Mouse (Mus musculus) liver, postnatal 0 days (tissue): Measurements from ENCODE around the gene Gm10053. TPM values are rescaled to one million over a fixed set of nuclear protein-coding genes. Genes with fewer than 3 reads are reported as not detected.

ENCODE experiments used
- ATAC-seq: fragments of 200-750 bp; cut with Nextera tagmentation; 2 replicates; pipeline ENCODE4 v1.8.0; 2017; ENCODE audit warnings: mild to moderate bottlenecking, moderate library complexity
- DNase-seq: peaks from one replicate; pipeline ENCODE4 v3.0.0-alpha.2; 2016
- H3K27ac ChIP-seq: fragments of 300-500 bp; sonication (generic); 2 replicates; pipeline ENCODE4 v1.5.1; 2014; ENCODE audit warnings: antibody characterized with exemption, moderate library complexity, mild to moderate bottlenecking, low read depth
- H3K27me3 ChIP-seq: fragments of 300-500 bp; sonication (generic); 2 replicates; pipeline ENCODE4 v1.6.1; 2014; ENCODE audit warnings: low read length, control low read depth, mixed read lengths; ENCODE audit not compliant: insufficient read depth
- H3K36me3 ChIP-seq: fragments of 300-500 bp; sonication (generic); replicated peaks from 2 replicates; pipeline ENCODE4 v1.6.1; 2014; ENCODE audit warnings: mild to moderate bottlenecking, control low read depth, low read length, moderate library complexity, mixed read lengths; ENCODE audit not compliant: insufficient read depth
- H3K4me1 ChIP-seq: fragments of 300-500 bp; sonication (generic); 2 replicates; pipeline ENCODE4 v1.6.1; 2014; ENCODE audit warnings: antibody characterized with exemption, mild to moderate bottlenecking, control low read depth; ENCODE audit not compliant: insufficient read depth
- H3K4me2 ChIP-seq: fragments of 300-500 bp; sonication (generic); 2 replicates; pipeline ENCODE4 v1.6.1; 2014; ENCODE audit warnings: low read depth, mild to moderate bottlenecking, low read length, moderate library complexity, mixed read lengths
- H3K4me3 ChIP-seq: fragments of 300-500 bp; sonication (generic); 2 replicates; pipeline ENCODE4 v1.5.1; 2014; ENCODE audit warnings: low read depth, low read length
- H3K9ac ChIP-seq: fragments of 300-500 bp; sonication (generic); replicated peaks from 2 replicates; pipeline ENCODE4 v1.6.1; 2014; ENCODE audit warnings: mild to moderate bottlenecking, moderate library complexity
- H3K9me3 ChIP-seq: fragments of 300-500 bp; sonication (generic); 2 replicates; pipeline ENCODE4 v1.6.1; 2016; ENCODE audit warnings: mild to moderate bottlenecking, control low read depth, low read length, mixed read lengths
- CTCF ChIP-seq: sonication (generic); IDR thresholded peaks from 2 replicates; pipeline ENCODE4 v1.5.1; 2016; ENCODE audit warnings: antibody characterized with exemption, low read depth
- EP300 ChIP-seq: IDR thresholded peaks from 2 replicates; pipeline ENCODE4 v1.6.1; 2016; ENCODE audit warnings: antibody characterized with exemption, low read depth, mild to moderate bottlenecking
- WGBS: fragments of 180-500 bp; shearing (Covaris S2); extraction: QIAGEN DNeasy Blood & Tissue Kit; methylation state at CpG from one replicate; pipeline ENCODE4 v1.1.7; 2014; ENCODE audit not compliant: insufficient replicate concordance; 5-methylcytosine and 5-hydroxymethylcytosine counted together
- polyA plus RNA-seq: library from polyadenylated mRNA; unstranded; fragments of >200 nt; fragmentation: Nextera tagmentation; extraction: Ambion mirVana; gene quantifications from 2 replicates; pipeline ENCODE4 v1.2.1, GENCODE M21; 2015

Gene Gm10053
- polyA plus RNA-seq, 1 experiment from 2014 or later, result 307 TPM

DNA sequence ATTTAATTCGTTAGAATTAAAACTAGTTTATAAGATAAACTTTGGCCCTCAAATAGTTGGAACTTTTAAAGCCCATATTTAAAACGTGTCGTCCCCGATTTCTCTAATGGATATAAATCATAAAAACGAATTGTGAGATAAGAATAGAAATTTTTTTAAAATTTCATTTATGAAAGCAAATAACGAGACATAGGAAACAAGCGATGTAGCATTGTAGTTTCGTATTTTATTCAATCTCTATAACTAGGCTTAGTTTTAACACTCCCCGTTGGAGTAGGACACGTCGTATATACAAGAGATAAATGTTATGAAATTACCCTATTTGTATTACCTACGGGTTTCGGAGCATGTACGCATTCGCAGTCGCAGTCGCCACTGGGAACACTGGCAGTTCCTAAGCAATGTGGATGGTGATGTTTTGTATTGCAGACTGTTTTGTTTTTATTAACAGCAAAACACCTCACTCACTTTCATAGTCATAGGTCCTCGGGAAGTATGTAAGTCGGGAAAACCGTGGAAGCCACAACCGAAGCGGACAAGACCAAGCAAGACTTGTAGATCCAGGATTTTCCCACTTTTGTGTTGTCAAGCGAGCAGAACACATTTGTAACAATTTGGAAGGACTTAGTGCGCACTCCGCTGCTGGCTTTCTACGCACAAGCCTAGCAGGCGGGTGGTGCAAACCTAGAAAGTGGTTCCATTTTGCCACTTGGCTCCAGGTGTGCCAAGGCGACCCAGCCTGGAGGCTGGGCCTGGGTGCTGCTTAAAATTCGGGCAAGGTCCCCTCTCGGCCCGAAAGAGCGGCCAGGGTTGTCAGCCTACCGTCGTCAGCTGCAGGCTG, 23.5 kb downstream of the Gm10053 start:
- DNase-seq (no peak), ATAC-seq (no peak)
- Histone ChIP-seq H3K9me3 (no peaks in the 10 kb centered on the region), H3K27me3 (peaks cover 85% of the 10 kb centered on the region), H3K4me2 (peak overlapping the region; percentile 59), H3K4me1 (peaks cover 4% of the 10 kb centered on the region; the same call in 1 of the 2 replicates), H3K27ac (no peak overlapping the region), H3K36me3 (no peaks in the 10 kb centered on the region), H3K9ac (no peak overlapping the region), H3K4me3 (peak overlapping the region; percentile 34)
- TF ChIP-seq CTCF (no peak), EP300 (no peak)
- WGBS, result 5% methylated on average over 34 of the region's 34 CpGs

DNA sequence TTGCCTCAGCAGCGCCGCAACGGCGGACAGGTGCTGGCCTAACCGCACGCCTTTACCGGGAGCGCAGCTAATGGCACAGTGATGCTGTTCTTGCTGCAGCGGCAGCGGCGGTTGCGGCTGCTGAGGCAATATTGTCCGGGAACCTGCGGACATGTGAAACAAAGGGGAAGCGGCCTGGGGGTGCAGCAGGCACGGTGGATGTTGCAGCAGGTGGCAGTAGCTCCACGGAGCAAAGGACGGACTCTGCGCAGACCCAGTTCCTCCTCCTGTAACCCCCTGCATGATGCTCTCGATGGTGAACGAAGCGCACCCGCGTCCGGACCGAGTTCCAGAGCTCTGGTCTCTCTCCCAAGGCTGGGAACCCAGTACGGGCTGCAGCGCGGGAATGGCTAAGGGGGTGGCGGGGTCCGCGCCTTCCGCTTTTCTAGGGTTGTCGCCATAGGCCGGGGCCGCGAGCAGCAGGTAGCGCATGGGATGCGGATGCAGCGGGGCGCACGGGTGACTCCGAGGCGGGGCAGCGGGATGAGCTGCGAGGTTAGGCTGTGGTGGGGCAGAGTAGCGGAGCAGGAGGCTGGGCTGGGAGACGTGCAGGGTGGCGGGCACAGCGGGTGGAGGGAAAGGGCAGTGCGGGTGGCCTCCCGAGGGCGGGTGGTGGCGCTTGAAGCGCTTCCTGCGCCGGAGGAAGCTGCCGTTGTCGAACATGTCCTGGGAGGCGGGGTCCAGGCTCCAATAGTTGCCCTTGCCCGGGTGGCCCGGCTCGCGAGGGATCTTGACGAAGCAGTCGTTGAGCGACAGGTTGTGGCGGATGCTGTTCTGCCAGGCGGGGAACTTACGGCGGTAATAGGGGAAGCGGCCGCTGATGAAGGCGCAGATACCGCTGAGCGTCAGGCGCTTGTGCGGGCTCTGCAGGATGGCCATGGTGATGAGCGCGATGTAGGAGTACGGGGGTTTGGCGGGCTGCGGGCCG, 24.4 kb downstream of the Gm10053 start:
- TF ChIP-seq EP300, result no peak
- TF ChIP-seq CTCF, result no peak; the same call in 1 of the 2 replicates

DNA sequence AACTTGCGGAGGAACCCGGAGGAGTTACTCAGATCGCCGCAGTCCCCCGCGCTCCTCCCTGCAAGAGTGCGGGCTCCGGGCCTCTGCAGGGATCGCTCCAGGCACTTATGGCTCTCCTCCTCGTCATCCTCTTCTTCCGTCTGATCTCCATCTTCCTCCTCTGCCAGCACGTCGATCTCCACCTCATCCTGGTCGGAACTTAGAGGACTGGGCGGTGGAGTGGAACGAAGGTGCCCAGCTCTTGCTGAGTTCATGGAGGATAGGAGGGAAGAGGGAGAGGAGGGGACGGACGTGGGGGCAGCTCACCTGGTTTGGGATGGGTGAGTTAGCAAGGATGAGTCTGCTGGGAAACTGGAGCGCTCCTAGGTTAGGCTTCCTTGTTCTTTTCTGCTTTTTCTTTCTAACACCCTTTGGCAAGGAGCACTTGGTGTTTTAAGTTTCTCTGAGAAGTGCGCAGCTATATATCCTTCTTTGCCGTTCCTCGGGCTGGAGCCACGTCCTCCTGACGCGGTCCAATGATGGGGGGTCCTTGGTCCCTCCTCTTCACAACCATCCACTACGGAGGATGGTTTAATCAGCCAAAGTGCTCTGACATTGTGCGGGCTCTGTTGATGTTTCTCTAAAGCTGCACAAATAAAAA, 25.2 kb downstream of the Gm10053 start, which contains the start of gene Foxd4:
Gene Foxd4 (minus strand): TSS at position 617 of the 640 bp plus-strand sequence.
- Histone ChIP-seq H3K4me3 (peak within 1 kb of the TSS; percentile 34), H3K9me3 (no peaks in the 10 kb centered on the region), H3K36me3 (no peaks in the 10 kb centered on the region), H3K27me3 (peaks cover 78% of the 10 kb centered on the region), H3K4me1 (peaks cover 4% of the 10 kb centered on the region; the same call in 1 of the 2 replicates), H3K9ac (no peak within 1 kb of the TSS), H3K27ac (peak within 1 kb of the TSS; percentile 55; the same call in 1 of the 2 replicates), H3K4me2 (peak within 1 kb of the TSS; percentile 59)
- TF ChIP-seq EP300 (no peak), CTCF (no peak)
- no peak for ATAC-seq
- 3% methylated on average over 27 of the region's 27 CpGs for WGBS
- DNase-seq, result no peak

More for the DNA sequence above, 24.4 kb downstream of the Gm10053 start:
- peak overlapping the region; percentile 34 for H3K4me3 ChIP-seq
- peak; percentile 62 for DNase-seq
- 2% methylated on average over 83 of the region's 84 CpGs for WGBS
- peak overlapping the region; percentile 55 for H3K27ac ChIP-seq
- H3K9me3 ChIP-seq, result no peaks in the 10 kb centered on the region
- no peak overlapping the region for H3K9ac ChIP-seq
- H3K36me3 ChIP-seq, result no peaks in the 10 kb centered on the region
- H3K4me2 ChIP-seq, result peak overlapping the region; percentile 59
- H3K4me1 ChIP-seq, result peaks cover 4% of the 10 kb centered on the region; the same call in 1 of the 2 replicates
- H3K27me3 ChIP-seq, result peaks cover 86% of the 10 kb centered on the region
- ATAC-seq, result peak; percentile 33; the same call in 1 of the 2 replicates

DNA sequence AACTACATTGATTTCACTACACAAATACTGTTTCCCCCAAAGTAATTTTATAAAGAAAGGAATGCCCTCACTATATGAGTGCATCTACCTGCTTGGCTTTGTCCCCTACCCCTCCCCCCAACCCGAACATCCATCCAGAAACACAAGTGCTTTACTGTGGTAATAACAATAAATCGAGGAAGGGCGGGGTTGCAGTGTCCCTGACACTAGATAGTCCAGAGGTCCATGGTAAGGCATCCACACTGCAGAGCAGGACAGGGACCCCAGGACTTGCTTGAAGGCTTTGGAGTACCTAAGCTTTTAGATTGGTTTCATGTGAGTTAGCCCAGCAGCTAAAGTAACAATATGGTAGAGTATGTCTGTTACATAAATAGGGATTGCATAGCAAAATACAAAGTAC, 26.2 kb downstream of the Gm10053 start:
- no peak overlapping the region for H3K9ac ChIP-seq
- H3K4me1 ChIP-seq, result peaks cover 4% of the 10 kb centered on the region; the same call in 1 of the 2 replicates
- H3K9me3 ChIP-seq, result no peaks in the 10 kb centered on the region
- no peak overlapping the region for H3K4me3 ChIP-seq
- peaks cover 72% of the 10 kb centered on the region for H3K27me3 ChIP-seq
- no peaks in the 10 kb centered on the region for H3K36me3 ChIP-seq
- 9% methylated on average over 3 of the region's 3 CpGs for WGBS
- ATAC-seq, result no peak
- TF ChIP-seq CTCF (no peak), EP300 (no peak)
- no peak for DNase-seq
- H3K27ac ChIP-seq, result no peak overlapping the region
- H3K4me2 ChIP-seq, result no peak overlapping the region

DNA sequence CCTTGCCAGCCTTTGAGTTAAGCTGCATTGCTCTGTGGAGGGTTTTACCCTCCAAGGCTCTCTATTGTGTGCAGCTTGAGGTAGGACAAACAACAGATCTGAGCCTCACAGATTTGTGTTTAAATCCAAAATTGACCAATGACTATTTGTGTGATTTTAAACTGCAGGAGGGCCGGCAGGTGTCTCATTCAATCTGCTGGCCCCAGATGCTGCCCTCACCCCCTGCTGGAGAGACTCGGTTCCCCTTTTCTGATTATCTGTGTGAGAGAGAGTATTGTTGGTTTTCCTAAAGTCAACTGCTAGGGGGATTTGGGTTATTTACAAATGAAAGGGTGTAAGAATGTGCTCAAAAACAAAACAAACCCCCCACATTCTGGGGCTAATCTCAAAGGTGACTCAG, 26.8 kb downstream of the Gm10053 start:
- DNase-seq (no peak), ATAC-seq (no peak)
- H3K27ac ChIP-seq, result no peak overlapping the region
- no peaks in the 10 kb centered on the region for H3K36me3 ChIP-seq
- no peak overlapping the region for H3K4me3 ChIP-seq
- H3K9me3 ChIP-seq, result no peaks in the 10 kb centered on the region
- peaks cover 66% of the 10 kb centered on the region for H3K27me3 ChIP-seq
- H3K4me1 ChIP-seq, result peaks cover 3% of the 10 kb centered on the region; the same call in 1 of the 2 replicates
- 3% methylated on average over 2 of the region's 2 CpGs for WGBS
- H3K4me2 ChIP-seq, result no peak overlapping the region
- H3K9ac ChIP-seq, result no peak overlapping the region
- TF ChIP-seq EP300, result no peak
- TF ChIP-seq CTCF, result peak; percentile 24; the same call in 1 of the 2 replicates
